10 mouse cellular contexts compared by ENCODE assay signal in the genomic region with DNA sequence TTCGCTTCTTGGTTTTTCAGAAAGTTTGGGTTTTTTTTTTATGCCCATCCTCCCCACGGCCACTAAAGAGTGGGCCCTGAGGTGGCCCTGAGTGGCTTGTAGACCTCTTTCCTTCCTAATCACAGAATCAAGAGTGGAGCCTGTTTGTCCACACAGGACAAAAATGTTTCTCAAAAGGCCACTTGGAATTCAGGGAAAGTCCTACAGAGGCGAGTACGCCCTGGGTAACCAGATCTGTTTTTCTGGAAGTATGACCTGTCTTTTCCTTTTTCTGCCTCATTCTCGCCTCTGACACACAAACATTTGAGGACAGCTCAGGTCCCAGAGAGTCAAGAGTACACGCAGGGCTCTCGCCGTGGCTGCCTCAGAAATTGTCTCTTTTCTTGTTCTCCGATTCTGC. TPM values are rescaled to one million over a fixed set of nuclear protein-coding genes. Genes with fewer than 3 reads are reported as not detected.
DNase-seq lines count a peak whose midpoint lies in the region; ATAC-seq and TF ChIP-seq lines count a peak whose summit lies in the region.
"Had no signal": no experiment of that assay in that cellular context is flagged by ENCODE, and none has a peak within 500 bp of the region (broad histone marks: within the 10 kb centered on the region; RNA-seq: fewer than 3 reads in every experiment).

No protein-coding gene starts in this region.

- H3K27ac ChIP-seq in kidney, embryonic 14.5 days (ENCODE audit: low read depth, low read length), result no peak overlapping the region
- no peak overlapping the region for H3K27ac ChIP-seq in kidney, adult 2 months (ENCODE audit: insufficient read depth, low read depth, low read length)
- H3K27ac ChIP-seq in embryonic facial prominence, embryonic 15.5 days (replicated peaks), result peak overlapping the region; percentile 70
- H3K27ac ChIP-seq in limb, embryonic 15.5 days, result peak overlapping the region; percentile 63
- H3K27ac ChIP-seq in neural tube, embryonic 12.5 days, result no peak overlapping the region

- no peak overlapping the region for H3K9ac ChIP-seq in kidney, embryonic 14.5 days (ENCODE audit: low read depth, low read length)
- H3K9ac ChIP-seq in embryonic facial prominence, embryonic 15.5 days, result no peak overlapping the region
- no peak overlapping the region for H3K9ac ChIP-seq in limb, embryonic 15.5 days
- H3K9ac ChIP-seq in neural tube, embryonic 12.5 days, result no peak overlapping the region

- no peak for TF ChIP-seq CTCF in kidney, adult 2 months (conservative IDR thresholded peaks at IDR 0.05; ENCODE audit: insufficient read depth, insufficient read length, low read depth, low read length)

- no peak for ATAC-seq in kidney, embryonic 14.5 days (ENCODE audit: low FRiP score, low TSS enrichment)
- ATAC-seq in embryonic facial prominence, embryonic 15.5 days (ENCODE audit: insufficient number of reproducible peaks, low FRiP score, low TSS enrichment, low read depth), result no peak
- ATAC-seq in limb, embryonic 15.5 days (ENCODE audit: insufficient number of reproducible peaks, low FRiP score, low TSS enrichment, low read depth), result no peak
- no peak for ATAC-seq in neural tube, embryonic 12.5 days (ENCODE audit: low FRiP score, low read depth)

- H3K9me3 ChIP-seq in kidney, embryonic 14.5 days (ENCODE audit: control insufficient read depth, low read length), result no peaks in the 10 kb centered on the region
- no peaks in the 10 kb centered on the region for H3K9me3 ChIP-seq in embryonic facial prominence, embryonic 15.5 days (replicated peaks)
- H3K9me3 ChIP-seq in limb, embryonic 15.5 days, result no peaks in the 10 kb centered on the region
- H3K9me3 ChIP-seq in neural tube, embryonic 12.5 days, result no peaks in the 10 kb centered on the region

- peaks cover 6% of the 10 kb centered on the region; the same call in 1 of the 2 replicates for H3K4me1 ChIP-seq in kidney, embryonic 14.5 days (ENCODE audit: control insufficient read depth, insufficient read depth, low read length)
- no peaks in the 10 kb centered on the region for H3K4me1 ChIP-seq in kidney, adult 2 months (ENCODE audit: control insufficient read depth, insufficient read depth, low read length)
- peaks cover 41% of the 10 kb centered on the region for H3K4me1 ChIP-seq in embryonic facial prominence, embryonic 15.5 days
- peaks cover 30% of the 10 kb centered on the region for H3K4me1 ChIP-seq in limb, embryonic 15.5 days
- H3K4me1 ChIP-seq in neural tube, embryonic 12.5 days, result peaks cover 27% of the 10 kb centered on the region

- H3K36me3 ChIP-seq in kidney, embryonic 14.5 days (ENCODE audit: control insufficient read depth, insufficient read depth, low read length), result no peaks in the 10 kb centered on the region
- H3K36me3 ChIP-seq in kidney, adult 2 months (ENCODE audit: control insufficient read depth, insufficient read depth, low read length), result no peaks in the 10 kb centered on the region
- no peaks in the 10 kb centered on the region for H3K36me3 ChIP-seq in embryonic facial prominence, embryonic 15.5 days
- H3K36me3 ChIP-seq in limb, embryonic 15.5 days, result no peaks in the 10 kb centered on the region
- no peaks in the 10 kb centered on the region for H3K36me3 ChIP-seq in neural tube, embryonic 12.5 days

- no peak for DNase-seq in kidney, adult 2 months
- DNase-seq in adrenal gland, postnatal 25 days, result no peak
- no peak for DNase-seq in right cerebral cortex, adult 18-20 months
- no peak for DNase-seq in frontal cortex, adult 2 months (ENCODE audit: extremely low spot score in 1 of 2, low spot score in 1 of 2)
- DNase-seq: thymus, postnatal 25 days had no signal

- H3K4me2 ChIP-seq in kidney, embryonic 14.5 days (replicated peaks; ENCODE audit: low read depth, low read length), result peak overlapping the region; percentile 90; the same call in 1 of the 2 replicates
- peak overlapping the region; percentile 98 for H3K4me2 ChIP-seq in embryonic facial prominence, embryonic 15.5 days (replicated peaks)
- no peak overlapping the region for H3K4me2 ChIP-seq in limb, embryonic 15.5 days
- H3K4me2 ChIP-seq in neural tube, embryonic 12.5 days (replicated peaks), result peak overlapping the region; percentile 97

- WGBS in kidney, embryonic 14.5 days, result 40% methylated on average over 9 of the region's 9 CpGs
- WGBS in kidney, adult 2 months, result 64% methylated on average over 9 of the region's 9 CpGs
- 34% methylated on average over 9 of the region's 9 CpGs for WGBS in embryonic facial prominence, embryonic 15.5 days
- WGBS in limb, embryonic 15.5 days, result 41% methylated on average over 9 of the region's 9 CpGs
- WGBS in neural tube, embryonic 12.5 days, result 31% methylated on average over 9 of the region's 9 CpGs

- no peaks in the 10 kb centered on the region; the same call in 1 of the 2 replicates for H3K27me3 ChIP-seq in kidney, embryonic 14.5 days (ENCODE audit: control insufficient read depth, insufficient read depth, low read length)
- no peaks in the 10 kb centered on the region for H3K27me3 ChIP-seq in kidney, adult 2 months (replicated peaks; ENCODE audit: control insufficient read depth, insufficient read depth, low read length)
- H3K27me3 ChIP-seq in embryonic facial prominence, embryonic 15.5 days, result no peaks in the 10 kb centered on the region
- H3K27me3 ChIP-seq in limb, embryonic 15.5 days, result peaks cover 9% of the 10 kb centered on the region; the same call in 1 of the 2 replicates
- no peaks in the 10 kb centered on the region for H3K27me3 ChIP-seq in neural tube, embryonic 12.5 days (replicated peaks)

- TF ChIP-seq POLR2A in kidney, adult 2 months (IDR thresholded peaks at IDR 0.05; ENCODE audit: low read depth, low read length), result no peak

- no peak overlapping the region for H3K4me3 ChIP-seq in kidney, embryonic 14.5 days (ENCODE audit: low read length)
- no peak overlapping the region for H3K4me3 ChIP-seq in kidney, adult 2 months (ENCODE audit: insufficient read depth, low read depth, low read length)
- H3K4me3 ChIP-seq in embryonic facial prominence, embryonic 15.5 days (replicated peaks), result peak overlapping the region; percentile 53
- H3K4me3 ChIP-seq in limb, embryonic 15.5 days, result 0 out of 2 replicates have a peak overlapping the region, but pooled peaks have one; percentile 68
- no peak overlapping the region for H3K4me3 ChIP-seq in neural tube, embryonic 12.5 days

RNA-seq across cellular contexts. Expression of gene Radil, which starts 1.5 kb away (rescaled TPM):
- 0.90 and 1.7 TPM in 2 replicates for polyA plus RNA-seq in kidney, embryonic 14.5 days (2014; fragmentation: Nextera tagmentation; extraction: Ambion mirVana)
- 0.67 and 0.88 TPM in 2 replicates for polyA plus RNA-seq in kidney, adult 2 months (2012; rRNA removed)
- polyA plus RNA-seq in embryonic facial prominence, embryonic 15.5 days (2015; fragmentation: Nextera tagmentation; extraction: Ambion mirVana), result 6.9 and 7.9 TPM in 2 replicates
- 7.6 and 8.3 TPM in 2 replicates for polyA plus RNA-seq in limb, embryonic 15.5 days (2015; fragmentation: Nextera tagmentation; extraction: Ambion mirVana)
- 9.6 and 14.1 TPM in 2 replicates for polyA plus RNA-seq in neural tube, embryonic 12.5 days (2016; fragmentation: Nextera tagmentation; extraction: Ambion mirVana)
- total RNA-seq in adrenal gland, postnatal 25 days (2021), result 2.9 and 8.1 TPM in 2 replicates
- 17.3 and 20.1 TPM in 2 replicates for polyA plus RNA-seq in frontal cortex, adult 2 months (2012; rRNA removed)

RNA-seq across cellular contexts. Expression of gene Papolb, which starts 19.6 kb away (rescaled TPM):
- polyA plus RNA-seq in kidney, embryonic 14.5 days (2014; fragmentation: Nextera tagmentation; extraction: Ambion mirVana), result 0.20 TPM in 1 of 2 replicates, not detected in the other
- 0.03 TPM in 1 of 2 replicates, not detected in the other for polyA plus RNA-seq in kidney, adult 2 months (2012; rRNA removed)
- polyA plus RNA-seq in embryonic facial prominence, embryonic 15.5 days (2015; fragmentation: Nextera tagmentation; extraction: Ambion mirVana), result 0.05 and 0.13 TPM in 2 replicates
- 0.05 and 0.09 TPM in 2 replicates for polyA plus RNA-seq in limb, embryonic 15.5 days (2015; fragmentation: Nextera tagmentation; extraction: Ambion mirVana)
- polyA plus RNA-seq in neural tube, embryonic 12.5 days (2016; fragmentation: Nextera tagmentation; extraction: Ambion mirVana), result 0.26 and 0.34 TPM in 2 replicates
- total RNA-seq in adrenal gland, postnatal 25 days (2021), result 0.19 and 0.30 TPM in 2 replicates
- polyA plus RNA-seq in frontal cortex, adult 2 months (2012; rRNA removed), result 0.36 and 0.42 TPM in 2 replicates
- total RNA-seq: MEL had no signal

RNA-seq across cellular contexts. Expression of gene Mmd2, which starts 59.2 kb away (rescaled TPM):
- 0.14 TPM in 1 of 2 replicates, not detected in the other for polyA plus RNA-seq in kidney, embryonic 14.5 days (2014; fragmentation: Nextera tagmentation; extraction: Ambion mirVana)
- 1.5 and 1.8 TPM in 2 replicates for polyA plus RNA-seq in kidney, adult 2 months (2012; rRNA removed)
- 4.1 and 4.6 TPM in 2 replicates for polyA plus RNA-seq in embryonic facial prominence, embryonic 15.5 days (2015; fragmentation: Nextera tagmentation; extraction: Ambion mirVana)
- 1.4 and 1.5 TPM in 2 replicates for polyA plus RNA-seq in limb, embryonic 15.5 days (2015; fragmentation: Nextera tagmentation; extraction: Ambion mirVana)
- polyA plus RNA-seq in neural tube, embryonic 12.5 days (2016; fragmentation: Nextera tagmentation; extraction: Ambion mirVana), result 14.2 and 16.4 TPM in 2 replicates
- 28.5 and 32.3 TPM in 2 replicates for total RNA-seq in adrenal gland, postnatal 25 days (2021)
- polyA plus RNA-seq in frontal cortex, adult 2 months (2012; rRNA removed), result 108 and 118 TPM in 2 replicates
- total RNA-seq: MEL had no signal

Comparison
In these comparisons a context has a peak if more than half of its experiments do, and no peak if none do; other contexts are left out.
1. H3K27ac ChIP-seq: peak in embryonic facial prominence, embryonic 15.5 days (single experiment) and limb, embryonic 15.5 days (single experiment); none in kidney, embryonic 14.5 days (single experiment), kidney, adult 2 months (single experiment) and neural tube, embryonic 12.5 days (single experiment).
2. H3K4me3 ChIP-seq: peak in embryonic facial prominence, embryonic 15.5 days (single experiment) and limb, embryonic 15.5 days (single experiment); none in kidney, embryonic 14.5 days (single experiment), kidney, adult 2 months (single experiment) and neural tube, embryonic 12.5 days (single experiment).